Mouse (Mus musculus) small intestine, adult 10 weeks (tissue): ENCODE results near the gene Pyroxd2. TPM values are rescaled to one million over a fixed set of nuclear protein-coding genes. Genes with fewer than 3 reads are reported as not detected.

ENCODE experiments used
- polyA plus RNA-seq: library from polyadenylated mRNA; stranded (reverse); fragments of 350-450 nt; fragmentation: Illumina TruSeq; extraction: RNeasy Lipid Tissue Mini Kit (QIAGEN cat#74804); gene quantifications from one replicate; pipeline ENCODE4 v1.2.3, GENCODE M21; 2014; ENCODE audit warnings: low replicate concordance

Gene Pyroxd2
- polyA plus RNA-seq = 1.4 TPM

DNA sequence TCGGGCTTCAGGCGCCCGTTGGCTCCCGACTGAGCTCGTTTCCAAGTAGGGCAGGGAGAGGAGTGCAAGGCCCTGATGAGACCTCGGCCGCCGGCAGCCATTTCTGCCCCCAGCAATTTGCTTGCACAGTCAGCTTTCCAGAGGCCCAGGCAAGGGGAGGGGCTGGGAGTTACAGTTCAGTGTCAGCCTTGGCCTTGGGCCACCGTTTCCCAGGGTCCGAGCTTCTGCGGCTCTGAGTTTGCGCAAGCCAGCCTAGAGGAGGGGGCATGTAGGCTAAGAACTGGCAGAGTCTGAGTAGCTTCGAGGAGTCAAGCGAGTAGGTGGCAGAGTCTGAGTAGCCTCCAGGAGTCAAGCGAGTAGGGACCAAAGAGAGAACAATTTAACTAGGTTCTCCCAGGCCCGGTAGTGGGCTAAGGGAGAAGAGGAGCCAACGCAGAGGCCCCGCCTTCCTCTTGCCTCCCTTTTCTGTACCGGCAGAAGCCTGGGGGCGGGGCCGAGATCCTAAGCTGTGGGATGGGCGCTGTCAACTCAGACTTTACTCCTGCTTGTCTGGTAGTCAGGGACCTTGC is at the start of gene Pyroxd2:
Pyroxd2 (minus strand) TSS at position 413 of the 569 bp plus-strand sequence.

DNA sequence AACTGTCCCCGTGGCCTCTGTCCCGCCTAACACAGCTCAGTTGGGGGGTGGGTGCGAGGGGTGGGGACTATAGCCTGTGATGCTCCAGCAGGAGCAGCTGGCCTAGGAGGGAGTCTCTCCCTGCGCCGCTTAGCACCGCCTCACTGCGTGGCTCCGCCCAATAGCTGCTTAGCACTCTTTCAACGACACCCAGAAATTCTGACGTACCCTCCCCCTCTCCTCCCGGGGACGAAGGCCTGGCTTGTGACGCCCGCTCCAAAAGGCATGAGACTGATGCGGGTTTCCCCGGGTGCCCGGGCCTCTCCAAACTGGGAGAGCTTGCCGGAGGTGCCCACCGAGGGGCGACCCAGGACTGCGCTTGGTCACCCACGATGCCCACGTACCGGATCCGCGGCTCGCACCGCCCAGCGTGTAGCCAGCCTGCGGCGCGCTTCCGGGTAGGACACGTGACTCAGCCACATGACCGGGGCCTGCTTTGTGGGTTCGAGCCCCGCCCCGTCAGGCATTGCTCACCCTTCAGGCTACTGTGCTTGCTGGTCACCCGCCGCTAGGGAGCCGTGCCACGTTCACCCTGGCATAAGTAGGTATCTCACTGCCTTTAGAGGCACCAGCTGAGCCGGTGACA is 27.1 kb upstream of the Pyroxd2 start, which contains the start of gene Hps1:
Hps1 (minus strand) TSS at position 448 of the 625 bp plus-strand sequence.

Other genes with a start within 250 kb of the Pyroxd2 start
- 17.4 TPM for gene R3hcc1l, start 234.0 kb downstream of the Pyroxd2 start, polyA plus RNA-seq
- gene Loxl4, start 140.0 kb downstream of the Pyroxd2 start, polyA plus RNA-seq = not detected
- 0.37 TPM for gene Hps1, start 27.2 kb upstream of the Pyroxd2 start, polyA plus RNA-seq